Mouse (Mus musculus) lung, adult 2 months (tissue): ENCODE data around the gene Cd164. TPM values are rescaled to one million over a fixed set of nuclear protein-coding genes. Genes with fewer than 3 reads are reported as not detected.
A peak's percentile ranks its signal among the peaks of the same experiment; 100 is the strongest.
"Not testable (repeated sequence)": the region's sequence is repeated elsewhere in the genome, so short reads cannot be mapped to it uniquely, and the experiment has no call there.

ENCODE experiments used
- DNase-seq: peaks from one replicate; pipeline ENCODE4 v3.0.0; 2022
- H3K4me1 ChIP-seq: fragments of 200-500 bp; 2 replicates; pipeline ENCODE4 v1.6.1; 2011; ENCODE audit warnings: low read length; ENCODE audit not compliant: control insufficient read depth, insufficient read depth
- H3K4me3 ChIP-seq: fragments of 200-500 bp; replicated peaks from 2 replicates; pipeline ENCODE3; 2011; ENCODE audit warnings: low read depth, mild to moderate bottlenecking, control low read depth, low read length; ENCODE audit errors: extremely low read depth
- CTCF ChIP-seq: fragments of 200-500 bp; IDR thresholded peaks from 2 replicates; pipeline ENCODE4 v1.5.1; 2011; ENCODE audit warnings: mild to moderate bottlenecking, low read length, control low read depth; ENCODE audit not compliant: insufficient read depth
- POLR2A ChIP-seq: fragments of 200-500 bp; IDR thresholded peaks from 2 replicates; pipeline ENCODE4 v1.6.1; 2011; ENCODE audit warnings: low read depth, mild to moderate bottlenecking, control low read depth, low read length, borderline replicate concordance; ENCODE audit errors: extremely low read depth
- WGBS: fragments of 180-500 bp; shearing (Covaris S2); methylation state at CpG from one replicate; pipeline ENCODE4 v1.1.7; 2018; 5-methylcytosine and 5-hydroxymethylcytosine counted together
- polyA plus RNA-seq: library from polyadenylated mRNA; depleted of rRNA; stranded (reverse); fragments of >200 nt; gene quantifications from 2 replicates; pipeline ENCODE4 v1.2.3, GENCODE M21; 2012

The Cd164 gene
- polyA plus RNA-seq, 1 experiment: 131 TPM

- Histone ChIP-seq H3K4me3 (peak within 1 kb of the TSS; percentile 81), H3K4me1 (peaks cover 14% of the 10 kb centered on the region)
- DNase-seq: peak; percentile 97
- TF ChIP-seq CTCF (no peak), POLR2A (peak; percentile 73; the same call in 1 of the 2 replicates)
- WGBS: under 1% methylated on average over 50 of the region's 50 CpGs
Observed at GRCm38 (mm10) chr10:41489708-41490517, 29.3 kb upstream of the Cd164 start, which contains the start of the genes Smpd2 and Ppil6. Gene Smpd2, minus strand, starts transcription at chr10:41490369. Gene Ppil6, plus strand, starts transcription at chr10:41490439.

- Histone ChIP-seq H3K4me3 (peak overlapping the region; percentile 81), H3K4me1 (peaks cover 14% of the 10 kb centered on the region)
- DNase-seq: no peak
- TF ChIP-seq CTCF (no peak), POLR2A (no peak)
- WGBS: under 1% methylated on average over 29 of the region's 29 CpGs
Observed at GRCm38 (mm10) chr10:41490518-41490873, 28.7 kb upstream of the Cd164 start.

GRCm38 (mm10) chr10:41491111-41491510, 28.1 kb upstream of the Cd164 start:
- 13% methylated on average over 4 of the region's 4 CpGs for WGBS
- no peak for DNase-seq
- Histone ChIP-seq H3K4me3 (peak overlapping the region; percentile 12), H3K4me1 (peaks cover 14% of the 10 kb centered on the region)
- TF ChIP-seq CTCF (no peak), POLR2A (no peak)

GRCm38 (mm10) chr10:41500941-41501340, 18.3 kb upstream of the Cd164 start:
- TF ChIP-seq POLR2A (no peak), CTCF (no peak)
- Histone ChIP-seq H3K4me1 (no peaks in the 10 kb centered on the region), H3K4me3 (no peak overlapping the region)
- 37% methylated on average over 4 of the region's 4 CpGs for WGBS
- no peak for DNase-seq

GRCm38 (mm10) chr10:41504996-41505395, 14.2 kb upstream of the Cd164 start:
- 89% methylated on average over 1 of the region's 1 CpGs for WGBS
- no peak for DNase-seq
- H3K4me3 ChIP-seq: no peak overlapping the region
- no peaks in the 10 kb centered on the region for H3K4me1 ChIP-seq
- TF ChIP-seq CTCF (no peak), POLR2A (no peak)

GRCm38 (mm10) chr10:41505446-41505845, 13.8 kb upstream of the Cd164 start:
- 5% methylated on average over 3 of the region's 3 CpGs for WGBS

GRCm38 (mm10) chr10:41509160-41509559, 10.1 kb upstream of the Cd164 start:
- no peak overlapping the region for H3K4me3 ChIP-seq
- DNase-seq: no peak
- H3K4me1 ChIP-seq: no peaks in the 10 kb centered on the region
- 45% methylated on average over 2 of the region's 2 CpGs for WGBS
- TF ChIP-seq POLR2A (no peak), CTCF (peak; percentile 55; the same call in 1 of the 2 replicates)

More at GRCm38 (mm10) chr10:41505446-41505845, 13.8 kb upstream of the Cd164 start:
- DNase-seq, H3K4me3 ChIP-seq, H3K4me1 ChIP-seq: not testable (repeated sequence)
- peak; percentile 87 for TF ChIP-seq CTCF

GRCm38 (mm10) chr10:41514301-41514700, 4.9 kb upstream of the Cd164 start:
- no peak overlapping the region for H3K4me3 ChIP-seq
- TF ChIP-seq CTCF (no peak), POLR2A (no peak)
- 67% methylated on average over 4 of the region's 4 CpGs for WGBS
- no peaks in the 10 kb centered on the region for H3K4me1 ChIP-seq
- no peak for DNase-seq

GRCm38 (mm10) chr10:41514921-41515320, 4.3 kb upstream of the Cd164 start:
- Histone ChIP-seq H3K4me3 (no peak overlapping the region), H3K4me1 (no peaks in the 10 kb centered on the region)
- TF ChIP-seq CTCF (no peak), POLR2A (no peak)
- DNase-seq: no peak

GRCm38 (mm10) chr10:41518508-41518980, 670 bp upstream of the Cd164 start:
- H3K4me3 ChIP-seq: peak overlapping the region; percentile 92
- peaks cover 7% of the 10 kb centered on the region for H3K4me1 ChIP-seq
- TF ChIP-seq POLR2A (no peak), CTCF (peak; percentile 57)
- WGBS: under 1% methylated on average over 23 of the region's 23 CpGs
- DNase-seq: no peak
